Mouse (Mus musculus) midbrain, embryonic 16.5 days (tissue): ENCODE measurements around the gene Mthfsl. TPM values are rescaled to one million over a fixed set of nuclear protein-coding genes. Genes with fewer than 3 reads are reported as not detected.

Experiments used
- polyA plus RNA-seq: library from polyadenylated mRNA; unstranded; fragments of >200 nt; fragmentation: Nextera tagmentation; extraction: Ambion mirVana; gene quantifications from 2 replicates; pipeline ENCODE4 v1.2.1, GENCODE M21; 2015

The Mthfsl gene
- polyA plus RNA-seq, 1 experiment from 2014 or later = 37.9 TPM

Other genes with a start within 250 kb of the Mthfsl start
- 75.2 and 87.6 TPM in 2 replicates for gene Syncrip, start 237.7 kb downstream of the Mthfsl start, polyA plus RNA-seq
- gene Zfp949, start 172.3 kb downstream of the Mthfsl start, polyA plus RNA-seq = 20.0 and 22.4 TPM in 2 replicates
- gene Trim43a, start 139.4 kb downstream of the Mthfsl start, polyA plus RNA-seq = not detected in 2 replicates
- gene Bcl2a1d, start 11.6 kb upstream of the Mthfsl start, polyA plus RNA-seq = 0.32 TPM in 1 of 2 replicates, not detected in the other
- gene Trim43c, start 118.9 kb upstream of the Mthfsl start, polyA plus RNA-seq = not detected in 2 replicates
- not detected in 2 replicates for gene Bcl2a1a, start 236.6 kb upstream of the Mthfsl start, polyA plus RNA-seq